Mouse (Mus musculus): ENCODE results near the gene Ctnnd2. TPM values are rescaled to one million over a fixed set of nuclear protein-coding genes. Genes with fewer than 3 reads are reported as not detected.

Gene Ctnnd2
- polyA plus RNA-seq, 1 experiment from 2014 or later: 4.3 TPM

GRCm38 (mm10) chr15:30272326-30272725, 99.9 kb downstream of the Ctnnd2 start:
- H3K4me1 ChIP-seq (ENCODE audit: insufficient read depth, low read depth, low read length): no peaks in the 10 kb centered on the region
- H3K27me3 ChIP-seq (replicated peaks; ENCODE audit: insufficient read depth, low read length): no peaks in the 10 kb centered on the region
- H3K27ac ChIP-seq (ENCODE audit: low read length): no peak overlapping the region
- no peak overlapping the region for H3K9ac ChIP-seq (replicated peaks; ENCODE audit: low read depth)
- H3K4me2 ChIP-seq (replicated peaks; ENCODE audit: low read depth, low read length): no peak overlapping the region
- no peak for ATAC-seq
- WGBS: 83% methylated on average over 4 of the region's 4 CpGs
- no peaks in the 10 kb centered on the region for H3K36me3 ChIP-seq (ENCODE audit: insufficient read depth, low read length)
- no peak for DNase-seq (ENCODE audit: low spot score)
- TF ChIP-seq CTCF (IDR thresholded peaks at IDR 0.05) (no peak), EP300 (IDR thresholded peaks at IDR 0.05) (no peak)
- H3K9me3 ChIP-seq (ENCODE audit: low read length): no peaks in the 10 kb centered on the region
- H3K4me3 ChIP-seq (ENCODE audit: low read depth, low read length): no peak overlapping the region

DNA sequence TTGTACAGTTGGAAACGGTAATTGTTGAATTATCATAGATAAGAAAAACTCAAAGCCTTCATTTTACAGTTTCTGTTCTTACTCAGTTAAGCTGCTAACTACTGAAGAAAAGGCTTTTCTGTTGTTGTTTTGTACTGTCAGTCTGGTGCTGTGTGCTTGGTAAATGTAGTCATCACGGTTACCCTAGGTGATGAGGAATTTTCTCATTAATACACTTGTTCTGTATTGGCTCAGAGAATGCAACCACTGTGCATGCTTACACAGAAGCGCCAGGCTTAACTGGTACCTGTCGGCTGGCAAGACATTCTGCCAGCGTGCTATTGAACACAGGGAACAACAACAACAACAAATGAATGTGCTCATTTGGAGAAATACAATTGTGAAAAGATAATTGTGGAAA, 103.3 kb downstream of the Ctnnd2 start:
- DNase-seq (ENCODE audit: low spot score) (no peak), ATAC-seq (no peak)
- Histone ChIP-seq H3K27me3 (replicated peaks; ENCODE audit: insufficient read depth, low read length) (no peaks in the 10 kb centered on the region), H3K36me3 (ENCODE audit: insufficient read depth, low read length) (no peaks in the 10 kb centered on the region), H3K27ac (ENCODE audit: low read length) (no peak overlapping the region), H3K4me2 (replicated peaks; ENCODE audit: low read depth, low read length) (no peak overlapping the region), H3K4me3 (ENCODE audit: low read depth, low read length) (no peak overlapping the region), H3K9ac (replicated peaks; ENCODE audit: low read depth) (no peak overlapping the region), H3K4me1 (ENCODE audit: insufficient read depth, low read depth, low read length) (no peaks in the 10 kb centered on the region), H3K9me3 (ENCODE audit: low read length) (no peaks in the 10 kb centered on the region)
- 83% methylated on average over 5 of the region's 5 CpGs for WGBS
- no peak for TF ChIP-seq CTCF (IDR thresholded peaks at IDR 0.05)
- no peak for TF ChIP-seq EP300 (IDR thresholded peaks at IDR 0.05)

DNA sequence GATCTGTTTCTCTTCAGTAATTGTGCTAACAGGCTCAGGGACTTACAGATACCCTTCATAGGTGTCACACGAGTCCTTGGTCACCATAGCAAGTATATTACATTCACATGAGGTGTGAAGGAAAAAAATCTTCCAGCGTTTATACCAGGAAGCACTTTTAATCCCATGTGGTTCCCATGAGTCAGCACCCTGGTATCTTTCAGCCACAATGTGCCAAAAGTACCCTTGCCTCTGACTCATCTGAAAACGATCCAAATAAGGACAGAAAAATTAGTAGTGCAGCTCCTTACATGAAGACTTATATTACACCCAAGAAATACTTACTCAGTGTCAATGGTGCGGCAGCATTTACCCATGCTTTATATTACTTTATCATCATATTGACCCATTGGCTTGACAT, 104.3 kb downstream of the Ctnnd2 start:
- H3K4me2 ChIP-seq (replicated peaks; ENCODE audit: low read depth, low read length): no peak overlapping the region
- TF ChIP-seq CTCF (IDR thresholded peaks at IDR 0.05) (no peak), EP300 (IDR thresholded peaks at IDR 0.05) (0 out of 2 replicates have a peak, but pooled peaks have one; percentile 15)
- 66% methylated on average over 4 of the region's 4 CpGs for WGBS
- H3K36me3 ChIP-seq (ENCODE audit: insufficient read depth, low read length): no peaks in the 10 kb centered on the region
- H3K27me3 ChIP-seq (replicated peaks; ENCODE audit: insufficient read depth, low read length): no peaks in the 10 kb centered on the region
- no peak overlapping the region for H3K4me3 ChIP-seq (ENCODE audit: low read depth, low read length)
- DNase-seq (ENCODE audit: low spot score) (peak; percentile 21), ATAC-seq (no peak)
- no peaks in the 10 kb centered on the region for H3K9me3 ChIP-seq (ENCODE audit: low read length)
- H3K27ac ChIP-seq (ENCODE audit: low read length): no peak overlapping the region
- H3K4me1 ChIP-seq (ENCODE audit: insufficient read depth, low read depth, low read length): no peaks in the 10 kb centered on the region
- no peak overlapping the region for H3K9ac ChIP-seq (replicated peaks; ENCODE audit: low read depth)

DNA sequence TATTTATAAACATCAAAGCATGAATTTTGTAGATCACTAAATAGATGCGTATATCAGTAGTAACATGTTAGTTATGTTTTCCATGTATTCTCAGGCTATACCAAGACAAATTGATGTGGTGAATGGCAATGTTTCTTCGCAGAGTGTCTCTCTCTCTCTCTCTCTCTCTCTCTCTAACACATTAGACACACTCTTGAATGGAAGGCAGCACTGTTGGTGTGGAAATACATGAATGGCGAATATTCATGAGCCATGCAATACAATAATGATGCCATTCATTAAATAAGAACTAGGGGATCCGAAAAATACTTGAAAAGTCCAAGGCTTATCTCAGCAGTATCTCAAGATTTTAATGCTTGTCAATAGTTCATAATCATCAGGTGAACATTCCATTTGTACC, 106.2 kb downstream of the Ctnnd2 start:
- TF ChIP-seq EP300 (IDR thresholded peaks at IDR 0.05) (no peak), CTCF (IDR thresholded peaks at IDR 0.05) (no peak)
- H3K9ac ChIP-seq (replicated peaks; ENCODE audit: low read depth): no peak overlapping the region
- 85% methylated on average over 4 of the region's 4 CpGs for WGBS
- no peak overlapping the region for H3K4me2 ChIP-seq (replicated peaks; ENCODE audit: low read depth, low read length)
- H3K36me3 ChIP-seq (ENCODE audit: insufficient read depth, low read length): no peaks in the 10 kb centered on the region
- H3K4me3 ChIP-seq (ENCODE audit: low read depth, low read length): no peak overlapping the region
- ATAC-seq (no peak), DNase-seq (ENCODE audit: low spot score) (no peak)
- H3K4me1 ChIP-seq (ENCODE audit: insufficient read depth, low read depth, low read length): no peaks in the 10 kb centered on the region
- H3K27ac ChIP-seq (ENCODE audit: low read length): no peak overlapping the region
- H3K27me3 ChIP-seq (replicated peaks; ENCODE audit: insufficient read depth, low read length): no peaks in the 10 kb centered on the region
- H3K9me3 ChIP-seq (ENCODE audit: low read length): no peaks in the 10 kb centered on the region

DNA sequence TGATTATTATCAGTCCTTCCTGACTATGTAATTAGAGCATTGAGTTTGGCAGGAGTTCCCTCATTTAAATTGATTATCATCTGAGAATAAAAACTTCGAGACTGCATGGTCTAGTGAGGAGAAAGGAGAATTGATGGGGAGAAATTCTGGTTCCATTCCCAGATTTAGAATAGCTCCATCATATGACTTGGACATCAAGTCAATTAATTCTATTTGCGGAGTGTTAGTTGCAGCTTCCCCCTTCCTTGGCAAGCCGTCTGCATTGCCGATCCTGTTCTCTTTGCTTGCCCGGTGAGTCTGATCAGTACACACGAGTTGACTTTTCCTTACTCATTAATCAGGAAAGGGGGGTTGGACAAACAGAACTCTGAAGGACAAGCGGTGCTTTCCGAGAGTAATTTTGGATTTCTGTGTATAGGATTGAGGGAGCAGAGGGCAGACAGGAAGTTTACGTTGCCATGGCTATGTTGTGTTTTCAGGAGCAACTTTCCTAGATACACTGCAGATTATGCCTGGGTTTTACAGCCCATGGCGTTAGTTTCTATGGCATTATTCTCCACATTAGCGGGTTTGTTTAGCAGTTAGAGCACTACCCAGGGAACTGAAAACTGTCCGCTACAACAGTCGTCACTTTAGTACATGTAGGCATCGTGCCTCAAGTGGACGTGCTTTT, 113.3 kb downstream of the Ctnnd2 start:
- Histone ChIP-seq H3K4me1 (ENCODE audit: insufficient read depth, low read depth, low read length) (no peaks in the 10 kb centered on the region), H3K27ac (ENCODE audit: low read length) (no peak overlapping the region), H3K9ac (replicated peaks; ENCODE audit: low read depth) (no peak overlapping the region), H3K36me3 (ENCODE audit: insufficient read depth, low read length) (no peaks in the 10 kb centered on the region), H3K4me3 (ENCODE audit: low read depth, low read length) (no peak overlapping the region), H3K4me2 (replicated peaks; ENCODE audit: low read depth, low read length) (no peak overlapping the region), H3K9me3 (ENCODE audit: low read length) (no peaks in the 10 kb centered on the region), H3K27me3 (replicated peaks; ENCODE audit: insufficient read depth, low read length) (no peaks in the 10 kb centered on the region)
- DNase-seq (ENCODE audit: low spot score): peak; percentile 6
- 39% methylated on average over 15 of the region's 15 CpGs for WGBS
- no peak for ATAC-seq
- no peak for TF ChIP-seq EP300 (IDR thresholded peaks at IDR 0.05)
- TF ChIP-seq CTCF (IDR thresholded peaks at IDR 0.05): no peak

DNA sequence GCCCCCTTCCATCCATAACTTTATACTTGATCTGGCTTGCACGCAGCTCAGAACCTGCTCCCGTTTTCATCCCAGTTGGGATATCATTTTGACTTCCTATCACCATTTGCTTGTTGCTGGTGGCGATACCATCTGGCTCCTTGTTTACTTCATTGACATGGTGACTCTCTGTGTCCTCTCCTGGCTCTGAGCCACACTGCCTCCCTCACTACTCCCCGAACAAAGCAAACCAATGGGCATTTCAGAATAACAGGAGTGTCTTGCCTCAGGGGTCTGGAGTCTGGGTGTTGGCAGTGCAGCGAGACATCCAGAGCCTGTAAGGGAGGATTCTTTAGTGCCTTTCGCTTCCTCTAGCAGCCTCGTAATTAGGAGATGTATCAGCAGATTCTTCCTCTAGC, 113.9 kb downstream of the Ctnnd2 start:
- 79% methylated on average over 7 of the region's 7 CpGs for WGBS
- H3K4me2 ChIP-seq (replicated peaks; ENCODE audit: low read depth, low read length): no peak overlapping the region
- H3K4me3 ChIP-seq (ENCODE audit: low read depth, low read length): no peak overlapping the region
- no peaks in the 10 kb centered on the region for H3K4me1 ChIP-seq (ENCODE audit: insufficient read depth, low read depth, low read length)
- ATAC-seq: no peak
- H3K9me3 ChIP-seq (ENCODE audit: low read length): no peaks in the 10 kb centered on the region
- no peak overlapping the region for H3K27ac ChIP-seq (ENCODE audit: low read length)
- no peaks in the 10 kb centered on the region for H3K27me3 ChIP-seq (replicated peaks; ENCODE audit: insufficient read depth, low read length)
- no peaks in the 10 kb centered on the region for H3K36me3 ChIP-seq (ENCODE audit: insufficient read depth, low read length)
- TF ChIP-seq CTCF (IDR thresholded peaks at IDR 0.05): no peak
- TF ChIP-seq EP300 (IDR thresholded peaks at IDR 0.05): no peak
- DNase-seq (ENCODE audit: low spot score): no peak
- H3K9ac ChIP-seq (replicated peaks; ENCODE audit: low read depth): no peak overlapping the region

DNA sequence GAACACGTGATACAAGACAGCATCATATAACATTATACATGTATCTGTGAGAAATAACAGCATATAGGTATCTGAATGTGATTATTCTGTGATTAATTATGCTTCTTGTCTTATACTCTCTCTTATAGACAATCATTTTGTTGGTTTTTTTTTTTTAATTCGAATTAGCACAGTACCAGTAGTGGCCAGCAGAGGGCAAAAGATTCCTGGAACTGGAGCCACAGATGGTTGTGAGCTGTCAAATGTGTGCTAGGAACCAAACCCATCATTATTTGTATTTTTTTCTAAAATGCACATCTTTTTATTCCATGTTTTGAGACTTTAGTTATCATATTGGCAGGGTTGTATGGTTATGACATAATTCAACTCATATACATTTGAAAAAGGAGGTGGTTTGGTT, 130.4 kb downstream of the Ctnnd2 start:
- no peak for DNase-seq (ENCODE audit: low spot score)
- TF ChIP-seq CTCF (IDR thresholded peaks at IDR 0.05): peak; percentile 45
- no peak for TF ChIP-seq EP300 (IDR thresholded peaks at IDR 0.05)
- H3K4me3 ChIP-seq (ENCODE audit: low read depth, low read length): no peak overlapping the region

More for the DNA sequence above, 130.4 kb downstream of the Ctnnd2 start:
- H3K36me3 ChIP-seq (ENCODE audit: insufficient read depth, low read length): no peaks in the 10 kb centered on the region
- no peak overlapping the region for H3K27ac ChIP-seq (ENCODE audit: low read length)
- no peaks in the 10 kb centered on the region for H3K4me1 ChIP-seq (ENCODE audit: insufficient read depth, low read depth, low read length)
- no peak for ATAC-seq
- no peak overlapping the region for H3K4me2 ChIP-seq (replicated peaks; ENCODE audit: low read depth, low read length)
- WGBS: 71% methylated on average over 2 of the region's 2 CpGs
- H3K27me3 ChIP-seq (replicated peaks; ENCODE audit: insufficient read depth, low read length): no peaks in the 10 kb centered on the region
- no peak overlapping the region for H3K9ac ChIP-seq (replicated peaks; ENCODE audit: low read depth)
- no peaks in the 10 kb centered on the region for H3K9me3 ChIP-seq (ENCODE audit: low read length)

Data from lung, postnatal 0 days (tissue).